Mouse (Mus musculus) myocyte (in vitro differentiated cells): ENCODE data around the gene Ppp1r13b.

Experiments used
- CEBPB ChIP-seq: IDR thresholded peaks from 2 replicates; pipeline ENCODE4 v1.6.1; 2011; ENCODE audit warnings: mild to moderate bottlenecking, moderate library complexity; ENCODE audit not compliant: poor library complexity, insufficient read depth, severe bottlenecking
- E2F4 ChIP-seq: IDR thresholded peaks from one replicate; pipeline ENCODE4 v1.6.1; 2011; ENCODE audit warnings: mild to moderate bottlenecking, control low read depth, moderate library complexity; ENCODE audit not compliant: insufficient read depth
- POLR2A ChIP-seq: IDR thresholded peaks from one replicate; pipeline ENCODE4 v1.6.1; 2011; ENCODE audit warnings: low read depth, mild to moderate bottlenecking, control low read depth, moderate library complexity; ENCODE audit not compliant: insufficient read length
- REST ChIP-seq: IDR thresholded peaks from one replicate; pipeline ENCODE4 v1.6.1; 2011; ENCODE audit warnings: mild to moderate bottlenecking, control low read depth, moderate library complexity; ENCODE audit not compliant: insufficient read depth, insufficient read length
- SRF ChIP-seq: IDR thresholded peaks from one replicate; pipeline ENCODE4 v1.6.1; 2011; ENCODE audit warnings: low read depth; ENCODE audit not compliant: control insufficient read depth, insufficient read length
- TCF12 ChIP-seq: IDR thresholded peaks from one replicate; pipeline ENCODE4 v1.6.1; 2011; ENCODE audit warnings: mild to moderate bottlenecking, control low read depth; ENCODE audit not compliant: poor library complexity, insufficient read depth, severe bottlenecking
- USF1 ChIP-seq: IDR thresholded peaks from one replicate; pipeline ENCODE4 v1.6.1; 2011; ENCODE audit warnings: low read depth, mild to moderate bottlenecking, control low read depth, moderate library complexity

GRCm38 (mm10) chr12:111931411-111932025 lies 23.6 kb upstream of the Ppp1r13b start:
- no peak for TF ChIP-seq E2F4
- TF ChIP-seq POLR2A = no peak
- no peak for TF ChIP-seq CEBPB
- no peak for TF ChIP-seq USF1
- no peak for TF ChIP-seq SRF
- no peak for TF ChIP-seq REST
- TF ChIP-seq TCF12 = no peak
